Mouse (Mus musculus): ENCODE measurements around the gene Gm10160. TPM values are rescaled to one million over a fixed set of nuclear protein-coding genes. Genes with fewer than 3 reads are reported as not detected.

Gm10160 gene
- total and polyA plus RNA-seq, 3 experiments = not detected

DNA sequence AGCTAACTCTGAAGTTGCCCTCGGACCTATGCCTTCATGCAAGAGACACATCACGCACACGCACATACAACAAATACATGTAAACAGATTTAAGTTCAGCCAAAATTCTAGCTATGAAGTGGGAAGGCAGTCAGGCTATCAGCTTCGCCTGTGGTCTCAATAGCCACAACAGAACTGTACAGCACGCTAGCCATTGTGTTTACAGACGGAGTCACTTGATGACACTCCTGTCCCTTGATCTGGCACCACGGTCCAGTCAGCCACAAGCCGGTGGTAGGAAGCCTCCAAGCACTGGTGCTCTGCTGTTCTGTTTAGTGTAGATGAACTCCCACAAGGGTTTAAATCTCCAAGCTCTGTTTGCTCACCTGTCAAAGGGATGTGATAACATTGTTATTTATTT, 9.6 kb downstream of the Gm10160 start:
- no peak overlapping the region for H3K4me3 ChIP-seq (ENCODE audit: low read depth, low read length)
- peaks cover 18% of the 10 kb centered on the region for H3K27me3 ChIP-seq (ENCODE audit: insufficient read depth, low read length)
- no peak for DNase-seq (ENCODE audit: low spot score)
- TF ChIP-seq GATA1 (IDR thresholded peaks at IDR 0.05; ENCODE audit: borderline replicate concordance, low read length) = no peak
- no peak for TF ChIP-seq GATA2 (IDR thresholded peaks at IDR 0.05; ENCODE audit: borderline replicate concordance, low read depth, low read length)
- no peak for TF ChIP-seq POLR2AphosphoS5 (IDR thresholded peaks at IDR 0.05; ENCODE audit: insufficient replicate concordance, low read depth, low read length)
- TF ChIP-seq CTCF (IDR thresholded peaks at IDR 0.05; ENCODE audit: low read depth, low read length) = no peak
- no peak for TF ChIP-seq TAL1 (conservative IDR thresholded peaks at IDR 0.05; ENCODE audit: low read depth, low read length)
- no peaks in the 10 kb centered on the region for H3K4me1 ChIP-seq (ENCODE audit: insufficient read depth, low read depth, low read length)
- no peaks in the 10 kb centered on the region for H3K9me3 ChIP-seq (replicated peaks)
- no peak for ATAC-seq (ENCODE audit: extremely low read depth, insufficient number of reproducible peaks, low FRiP score, poor library complexity, severe bottlenecking)
- H3K36me3 ChIP-seq (replicated peaks) = no peaks in the 10 kb centered on the region

DNA sequence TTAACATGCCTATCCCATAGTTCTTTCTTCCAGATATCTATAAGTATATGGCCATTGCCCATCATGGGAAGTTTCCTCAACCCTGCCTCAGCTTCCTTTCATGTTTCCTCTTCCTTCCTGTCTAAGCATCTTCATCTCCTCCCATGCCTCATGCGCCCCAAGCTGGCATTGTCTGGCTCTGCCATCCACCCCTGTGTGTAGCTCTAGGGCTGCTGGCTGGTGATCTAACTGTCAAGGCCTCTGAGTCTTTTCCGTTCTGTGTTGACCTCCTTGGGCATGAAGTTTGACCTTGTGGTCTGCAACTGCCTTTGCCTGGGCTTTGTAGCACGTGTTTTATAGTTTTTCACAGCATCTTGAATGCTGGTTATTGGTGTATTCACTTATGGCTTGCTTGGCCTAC, 10.3 kb downstream of the Gm10160 start:
- no peak for DNase-seq (ENCODE audit: low spot score)

DNA sequence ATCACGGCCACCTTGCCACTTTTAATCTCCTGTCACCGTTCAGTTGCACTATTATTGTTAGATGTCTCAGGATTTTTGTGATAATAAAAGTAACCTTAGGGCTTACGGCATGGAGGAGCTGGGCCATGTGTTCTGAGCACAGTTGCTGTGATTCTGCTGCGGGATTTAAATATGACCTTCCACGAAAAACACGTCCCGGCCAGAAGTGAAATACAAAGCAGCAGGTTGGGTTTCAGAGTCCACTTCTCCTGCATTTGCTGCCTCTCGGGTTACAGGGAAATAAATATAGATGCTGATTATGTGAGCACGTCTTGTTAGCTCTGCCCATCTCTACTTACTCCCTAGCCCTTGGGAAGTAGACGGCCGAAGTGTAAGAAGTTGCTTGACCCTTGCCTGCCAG, 10.8 kb downstream of the Gm10160 start:
- Histone ChIP-seq H3K4me1 (ENCODE audit: insufficient read depth, low read depth, low read length) (no peaks in the 10 kb centered on the region), H3K27me3 (ENCODE audit: insufficient read depth, low read length) (peaks cover 27% of the 10 kb centered on the region), H3K4me3 (ENCODE audit: low read depth, low read length) (no peak overlapping the region), H3K36me3 (replicated peaks) (no peaks in the 10 kb centered on the region), H3K9me3 (replicated peaks) (no peaks in the 10 kb centered on the region)
- DNase-seq (ENCODE audit: low spot score) = no peak
- TF ChIP-seq GATA2 (IDR thresholded peaks at IDR 0.05; ENCODE audit: borderline replicate concordance, low read depth, low read length) = no peak
- TF ChIP-seq GATA1 (IDR thresholded peaks at IDR 0.05; ENCODE audit: borderline replicate concordance, low read length) = no peak
- no peak for ATAC-seq (ENCODE audit: extremely low read depth, insufficient number of reproducible peaks, low FRiP score, poor library complexity, severe bottlenecking)

More for the DNA sequence above, 10.3 kb downstream of the Gm10160 start:
- TF ChIP-seq GATA1 (IDR thresholded peaks at IDR 0.05; ENCODE audit: borderline replicate concordance, low read length) (no peak), POLR2AphosphoS5 (IDR thresholded peaks at IDR 0.05; ENCODE audit: insufficient replicate concordance, low read depth, low read length) (no peak), GATA2 (IDR thresholded peaks at IDR 0.05; ENCODE audit: borderline replicate concordance, low read depth, low read length) (no peak), TAL1 (conservative IDR thresholded peaks at IDR 0.05; ENCODE audit: low read depth, low read length) (no peak), CTCF (IDR thresholded peaks at IDR 0.05; ENCODE audit: low read depth, low read length) (no peak)
- H3K27me3 ChIP-seq (ENCODE audit: insufficient read depth, low read length) = peaks cover 25% of the 10 kb centered on the region
- H3K9me3 ChIP-seq (replicated peaks) = no peaks in the 10 kb centered on the region
- ATAC-seq (ENCODE audit: extremely low read depth, insufficient number of reproducible peaks, low FRiP score, poor library complexity, severe bottlenecking) = no peak
- no peak overlapping the region for H3K4me3 ChIP-seq (ENCODE audit: low read depth, low read length)
- no peaks in the 10 kb centered on the region for H3K36me3 ChIP-seq (replicated peaks)
- H3K4me1 ChIP-seq (ENCODE audit: insufficient read depth, low read depth, low read length) = no peaks in the 10 kb centered on the region

DNA sequence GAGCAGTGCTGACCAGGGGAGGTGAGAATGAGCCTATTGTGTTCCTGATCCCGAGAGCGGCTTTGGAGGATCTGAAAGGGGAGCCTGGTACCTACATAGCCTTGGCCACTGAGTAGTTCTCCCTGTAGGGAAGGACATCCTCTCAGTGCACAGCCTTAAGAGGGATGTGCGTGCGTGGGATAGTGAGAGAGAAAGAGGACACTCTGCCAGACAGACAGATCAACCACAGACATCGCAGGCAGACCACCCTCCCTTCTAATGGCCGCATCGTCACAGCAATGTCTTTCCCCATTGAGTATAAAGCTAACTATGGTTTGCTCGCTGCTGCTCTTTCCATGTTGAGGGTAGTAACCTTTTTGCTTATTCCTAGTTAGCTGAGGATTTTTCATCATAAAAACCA, 11.7 kb downstream of the Gm10160 start:
- ATAC-seq (ENCODE audit: extremely low read depth, insufficient number of reproducible peaks, low FRiP score, poor library complexity, severe bottlenecking) = no peak
- no peaks in the 10 kb centered on the region for H3K4me1 ChIP-seq (ENCODE audit: insufficient read depth, low read depth, low read length)
- peaks cover 27% of the 10 kb centered on the region for H3K27me3 ChIP-seq (ENCODE audit: insufficient read depth, low read length)
- H3K4me3 ChIP-seq (ENCODE audit: low read depth, low read length) = no peak overlapping the region
- DNase-seq (ENCODE audit: low spot score) = no peak
- TF ChIP-seq GATA1 (IDR thresholded peaks at IDR 0.05; ENCODE audit: borderline replicate concordance, low read length) (no peak), TAL1 (conservative IDR thresholded peaks at IDR 0.05; ENCODE audit: low read depth, low read length) (no peak), GATA2 (IDR thresholded peaks at IDR 0.05; ENCODE audit: borderline replicate concordance, low read depth, low read length) (no peak), POLR2AphosphoS5 (IDR thresholded peaks at IDR 0.05; ENCODE audit: insufficient replicate concordance, low read depth, low read length) (no peak), CTCF (IDR thresholded peaks at IDR 0.05; ENCODE audit: low read depth, low read length) (no peak)
- no peaks in the 10 kb centered on the region for H3K36me3 ChIP-seq (replicated peaks)
- no peaks in the 10 kb centered on the region for H3K9me3 ChIP-seq (replicated peaks)

DNA sequence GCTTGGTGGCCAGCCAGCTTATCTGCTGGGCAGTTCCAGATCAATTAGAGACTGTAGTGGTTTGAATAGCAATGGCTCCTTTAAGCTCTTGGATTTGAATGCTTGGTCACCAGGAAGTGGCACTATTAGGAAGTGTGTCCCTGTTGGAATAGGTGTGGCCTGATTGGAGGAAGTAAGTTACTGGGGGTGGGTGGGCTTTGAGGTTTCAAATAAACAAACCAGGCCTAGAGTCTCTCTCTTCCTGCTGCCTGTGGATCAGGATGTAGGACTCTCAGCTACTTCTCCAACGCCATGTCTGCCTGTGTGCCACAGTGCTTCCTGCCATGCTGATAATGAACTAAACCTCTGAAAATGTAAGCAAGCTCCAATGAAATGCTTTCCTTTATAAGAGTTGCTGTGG, 12.6 kb downstream of the Gm10160 start:
- ATAC-seq (ENCODE audit: extremely low read depth, insufficient number of reproducible peaks, low FRiP score, poor library complexity, severe bottlenecking) (no peak), DNase-seq (ENCODE audit: low spot score) (no peak)
- H3K4me1 ChIP-seq (ENCODE audit: insufficient read depth, low read depth, low read length) = no peaks in the 10 kb centered on the region
- H3K4me3 ChIP-seq (ENCODE audit: low read depth, low read length) = no peak overlapping the region
- no peak for TF ChIP-seq POLR2AphosphoS5 (IDR thresholded peaks at IDR 0.05; ENCODE audit: insufficient replicate concordance, low read depth, low read length)
- no peak for TF ChIP-seq GATA1 (IDR thresholded peaks at IDR 0.05; ENCODE audit: borderline replicate concordance, low read length)
- no peak for TF ChIP-seq CTCF (IDR thresholded peaks at IDR 0.05; ENCODE audit: low read depth, low read length)
- TF ChIP-seq TAL1 (conservative IDR thresholded peaks at IDR 0.05; ENCODE audit: low read depth, low read length) = no peak
- TF ChIP-seq GATA2 (IDR thresholded peaks at IDR 0.05; ENCODE audit: borderline replicate concordance, low read depth, low read length) = no peak
- no peaks in the 10 kb centered on the region for H3K36me3 ChIP-seq (replicated peaks)
- peaks cover 27% of the 10 kb centered on the region for H3K27me3 ChIP-seq (ENCODE audit: insufficient read depth, low read length)
- H3K9me3 ChIP-seq (replicated peaks) = no peaks in the 10 kb centered on the region

DNA sequence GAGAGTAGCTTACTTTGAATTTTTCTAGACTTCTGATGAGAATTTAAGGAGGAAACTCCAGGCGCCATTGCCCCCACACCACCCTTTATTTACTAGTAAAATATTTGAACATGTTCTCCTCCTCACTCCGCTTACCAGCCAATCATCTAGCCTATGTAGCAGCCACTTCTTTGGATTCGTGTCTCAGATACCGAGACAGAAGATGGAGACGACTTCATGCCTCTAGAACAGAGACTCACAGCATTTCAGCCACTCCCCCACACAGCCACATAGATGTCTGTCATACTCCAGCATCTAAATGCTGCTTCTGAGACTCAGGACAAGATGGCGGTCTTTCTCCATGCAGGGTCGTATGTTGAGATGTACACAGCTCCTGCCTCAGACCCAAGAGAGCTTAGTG, 13.5 kb downstream of the Gm10160 start:
- H3K4me1 ChIP-seq (ENCODE audit: insufficient read depth, low read depth, low read length) = no peaks in the 10 kb centered on the region
- ATAC-seq (ENCODE audit: extremely low read depth, insufficient number of reproducible peaks, low FRiP score, poor library complexity, severe bottlenecking) (no peak), DNase-seq (ENCODE audit: low spot score) (no peak)
- H3K9me3 ChIP-seq (replicated peaks) = no peaks in the 10 kb centered on the region
- H3K36me3 ChIP-seq (replicated peaks) = no peaks in the 10 kb centered on the region
- no peak overlapping the region for H3K4me3 ChIP-seq (ENCODE audit: low read depth, low read length)
- peaks cover 23% of the 10 kb centered on the region for H3K27me3 ChIP-seq (ENCODE audit: insufficient read depth, low read length)
- TF ChIP-seq GATA1 (IDR thresholded peaks at IDR 0.05; ENCODE audit: borderline replicate concordance, low read length) = no peak
- no peak for TF ChIP-seq POLR2AphosphoS5 (IDR thresholded peaks at IDR 0.05; ENCODE audit: insufficient replicate concordance, low read depth, low read length)
- no peak for TF ChIP-seq TAL1 (conservative IDR thresholded peaks at IDR 0.05; ENCODE audit: low read depth, low read length)
- TF ChIP-seq CTCF (IDR thresholded peaks at IDR 0.05; ENCODE audit: low read depth, low read length) = no peak
- no peak for TF ChIP-seq GATA2 (IDR thresholded peaks at IDR 0.05; ENCODE audit: borderline replicate concordance, low read depth, low read length)

DNA sequence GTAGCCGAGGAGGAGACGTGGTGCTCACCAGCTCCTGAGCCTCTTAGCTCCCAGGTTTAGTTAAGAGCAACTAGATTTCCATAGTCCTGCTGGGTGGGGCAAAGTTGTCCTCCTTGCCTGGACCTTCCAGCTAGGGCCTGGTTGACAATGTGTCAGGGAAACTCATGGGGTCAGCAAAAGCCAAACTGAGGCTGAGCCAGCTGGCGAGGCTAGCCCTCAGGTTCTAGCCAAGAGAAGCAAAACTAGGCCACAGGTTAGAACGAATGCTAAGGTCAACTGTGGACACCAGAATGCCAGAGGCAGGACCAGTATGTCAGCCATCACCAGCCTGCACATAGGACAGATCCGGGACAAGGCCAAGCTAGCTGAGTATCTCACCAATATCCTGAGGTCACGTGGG, 14.2 kb downstream of the Gm10160 start:
- TF ChIP-seq GATA2 (IDR thresholded peaks at IDR 0.05; ENCODE audit: borderline replicate concordance, low read depth, low read length) (no peak), POLR2AphosphoS5 (IDR thresholded peaks at IDR 0.05; ENCODE audit: insufficient replicate concordance, low read depth, low read length) (no peak), TAL1 (conservative IDR thresholded peaks at IDR 0.05; ENCODE audit: low read depth, low read length) (no peak), CTCF (IDR thresholded peaks at IDR 0.05; ENCODE audit: low read depth, low read length) (no peak), GATA1 (IDR thresholded peaks at IDR 0.05; ENCODE audit: borderline replicate concordance, low read length) (no peak)

More for the DNA sequence above, 14.2 kb downstream of the Gm10160 start:
- ATAC-seq (ENCODE audit: extremely low read depth, insufficient number of reproducible peaks, low FRiP score, poor library complexity, severe bottlenecking) (no peak), DNase-seq (ENCODE audit: low spot score) (no peak)
- H3K9me3 ChIP-seq (replicated peaks) = no peaks in the 10 kb centered on the region
- H3K4me3 ChIP-seq (ENCODE audit: low read depth, low read length) = no peak overlapping the region
- H3K36me3 ChIP-seq (replicated peaks) = no peaks in the 10 kb centered on the region
- peaks cover 25% of the 10 kb centered on the region for H3K27me3 ChIP-seq (ENCODE audit: insufficient read depth, low read length)
- no peaks in the 10 kb centered on the region for H3K4me1 ChIP-seq (ENCODE audit: insufficient read depth, low read depth, low read length)

Measured in G1E (cell line).